Mouse (Mus musculus) colon, adult 2 months (tissue): ENCODE results near the gene Slc10a6. TPM values are rescaled to one million over a fixed set of nuclear protein-coding genes. Genes with fewer than 3 reads are reported as not detected.

Experiments used
- polyA plus RNA-seq: library from polyadenylated mRNA; depleted of rRNA; stranded (reverse); fragments of >200 nt; gene quantifications from 2 replicates; pipeline ENCODE4 v1.2.3, GENCODE M21; 2012; rRNA removed

The Slc10a6 gene
- 0.58 and 1.1 TPM in 2 replicates for polyA plus RNA-seq

DNA sequence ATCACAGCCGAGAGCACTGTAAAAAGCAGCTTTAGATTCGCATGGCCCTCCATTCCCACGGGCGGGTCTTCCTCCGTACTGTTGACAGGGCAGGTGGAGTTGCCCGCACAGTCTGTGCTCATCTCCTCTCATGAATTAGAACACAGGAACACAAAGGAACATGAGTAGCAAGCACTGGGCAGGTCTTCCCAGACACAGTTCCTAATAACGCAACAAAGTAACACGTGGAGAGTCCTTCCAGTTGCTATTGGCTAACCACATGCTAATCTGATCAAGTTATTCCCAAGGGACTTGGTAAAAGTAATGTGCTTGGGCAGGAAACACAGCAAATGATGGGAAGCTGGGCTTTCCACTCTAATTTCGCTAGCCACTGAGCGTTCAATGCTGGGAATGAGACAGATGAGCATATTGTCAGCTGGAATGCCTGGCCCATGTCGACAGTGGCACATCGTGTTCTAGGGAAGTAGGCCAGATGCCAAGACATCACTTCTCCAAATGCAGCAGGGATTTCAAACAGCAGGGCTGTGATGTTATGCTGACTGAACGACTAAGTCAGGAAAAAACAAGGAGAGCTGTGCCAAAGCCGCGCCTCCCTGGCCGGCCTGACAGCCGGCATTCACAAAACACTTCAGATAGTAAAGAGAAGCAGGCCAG lies at the start of gene Slc10a6:
Slc10a6 (minus strand) TSS at position 293 of the 654 bp plus-strand sequence.

DNA sequence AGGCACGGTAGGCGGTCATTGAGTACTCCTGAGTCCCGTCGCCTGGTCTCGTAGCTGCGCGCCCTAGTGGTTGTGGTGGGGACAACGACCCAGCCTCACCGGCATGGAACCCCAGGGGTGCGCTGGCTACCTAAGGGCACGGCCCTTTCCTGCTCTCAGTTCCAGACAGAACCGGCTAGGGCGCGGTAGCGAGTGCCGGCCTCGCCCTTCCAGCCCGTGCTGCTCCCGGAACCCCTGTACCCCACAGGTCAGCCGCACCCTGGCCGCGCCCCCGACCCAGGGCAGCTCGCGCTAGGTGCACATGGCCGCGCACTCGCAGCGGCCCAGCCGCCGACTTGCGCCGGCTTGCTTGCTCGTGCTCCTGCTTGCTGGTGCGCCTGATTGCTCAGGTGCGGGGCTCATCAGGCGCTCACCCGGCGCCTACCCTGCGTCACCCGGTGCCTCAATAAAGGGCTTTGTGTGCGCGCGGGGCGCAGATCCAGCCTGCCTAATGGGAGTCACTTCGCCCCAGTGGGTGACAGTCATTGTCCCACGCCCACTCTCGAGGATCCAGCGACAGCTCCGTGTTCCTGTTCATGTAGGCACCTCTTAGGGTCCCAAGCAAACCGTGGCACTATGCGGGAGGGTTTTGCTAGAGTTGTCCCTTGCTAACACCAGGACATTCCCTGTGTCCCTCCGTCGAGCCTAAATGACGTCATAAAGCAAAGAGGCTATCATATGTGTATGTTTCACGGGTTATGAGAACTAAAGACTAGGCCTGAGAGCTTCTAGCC lies 26.3 kb upstream of the Slc10a6 start, which contains the start of gene 1700016H13Rik:
1700016H13Rik (minus strand) TSS at position 665 of the 773 bp plus-strand sequence.

Other genes starting within 250 kb of the Slc10a6 start
- 6.8 and 7.6 TPM in 2 replicates for gene Ptpn13, start 204.2 kb downstream of the Slc10a6 start, polyA plus RNA-seq
- gene 1700016H13Rik, start 26.6 kb upstream of the Slc10a6 start, polyA plus RNA-seq: 0.34 TPM in 1 of 2 replicates, not detected in the other
- gene Aff1, start 63.0 kb upstream of the Slc10a6 start, polyA plus RNA-seq: 8.0 and 11.4 TPM in 2 replicates